Mouse (Mus musculus): ENCODE data around the gene Gm3893.
"Not testable (repeated sequence)": the region's sequence is repeated elsewhere in the genome, so short reads cannot be mapped to it uniquely, and the experiment has no call there.

The Gm3893 gene

DNA sequence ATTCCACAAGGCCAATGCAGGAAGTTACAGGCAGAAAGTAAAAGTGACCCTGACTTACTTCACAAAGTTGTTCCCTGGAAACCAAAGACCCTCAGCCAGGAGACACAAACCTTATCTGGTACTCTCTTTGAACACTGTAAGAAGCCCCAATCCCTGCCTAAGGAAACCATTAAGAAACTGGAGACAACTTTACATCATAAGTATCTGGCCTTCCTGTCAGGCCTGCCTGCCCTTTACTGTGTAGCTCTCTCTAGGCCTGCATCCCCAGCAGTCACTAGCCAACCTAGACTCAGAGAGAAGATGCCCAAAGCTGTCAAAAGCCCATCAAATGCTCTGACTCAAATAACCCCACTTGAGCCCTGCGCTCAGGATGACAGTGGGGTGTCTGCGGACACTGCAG is at the start of gene Gm3893:
Gene Gm3893 (plus strand): TSS at position 301 of the 400 bp plus-strand sequence.
- DNase-seq (ENCODE audit: low spot score), result not testable (repeated sequence)

- DNase-seq (ENCODE audit: low spot score), result not testable (repeated sequence)
Measured at GRCm38 (mm10) chr4:42114517-42114916, 23.5 kb downstream of the Gm3893 start, which contains the start of gene Gm13304. TSS of gene Gm13304 (plus strand) at chr4:42114817.

Measured in layer of hippocampus, adult 9-10 months (tissue).